ENCODE assay signal across 8 mouse cellular contexts in the genomic region with DNA sequence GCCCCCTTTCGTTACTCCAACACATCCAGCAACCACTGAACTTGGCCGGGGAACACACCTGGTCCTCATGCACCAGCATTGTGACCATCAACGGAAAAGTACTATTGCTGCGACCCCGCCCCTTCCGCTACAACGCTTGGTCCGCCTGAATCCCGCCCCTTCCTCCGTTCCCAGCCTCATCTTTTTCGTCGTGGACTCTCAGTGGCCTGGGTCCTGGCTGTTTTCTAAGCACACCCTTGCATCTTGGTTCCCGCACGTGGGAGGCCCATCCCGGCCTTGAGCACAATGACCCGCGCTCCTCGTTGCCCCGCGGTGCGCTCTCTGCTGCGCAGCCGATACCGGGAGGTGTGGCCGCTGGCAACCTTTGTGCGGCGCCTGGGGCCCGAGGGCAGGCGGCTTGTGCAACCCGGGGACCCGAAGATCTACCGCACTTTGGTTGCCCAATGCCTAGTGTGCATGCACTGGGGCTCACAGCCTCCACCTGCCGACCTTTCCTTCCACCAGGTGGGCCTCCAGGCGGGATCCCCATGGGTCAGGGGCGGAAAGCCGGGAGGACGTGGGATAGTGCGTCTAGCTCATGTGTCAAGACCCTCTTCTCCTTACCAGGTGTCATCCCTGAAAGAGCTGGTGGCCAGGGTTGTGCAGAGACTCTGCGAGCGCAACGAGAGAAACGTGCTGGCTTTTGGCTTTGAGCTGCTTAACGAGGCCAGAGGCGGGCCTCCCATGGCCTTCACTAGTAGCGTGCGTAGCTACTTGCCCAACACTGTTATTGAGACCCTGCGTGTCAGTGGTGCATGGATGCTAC. TPM values are rescaled to one million over a fixed set of nuclear protein-coding genes. Genes with fewer than 3 reads are reported as not detected.
A peak's percentile ranks its signal among the peaks of the same experiment; 100 is the strongest.
DNase-seq lines count a peak whose midpoint lies in the region; ATAC-seq and TF ChIP-seq lines count a peak whose summit lies in the region.

Tert (plus strand) TSS at position 167 of the 805 bp plus-strand sequence.

- TF ChIP-seq POLR2A in CH12.LX (IDR thresholded peaks at IDR 0.05; ENCODE audit: low read depth, low read length), result peak; percentile 82

- peak within 1 kb of the TSS; percentile 68 to 80 (median 71) for H3K4me3 ChIP-seq in CH12.LX (replicated peaks in 1 of 3; ENCODE audit: low read depth in 2 of 3, low read length in 2 of 3, poor library complexity in 1 of 3)
- H3K4me3 ChIP-seq in embryonic facial prominence, embryonic 14.5 days (ENCODE audit: low read depth, low read length), result peak within 1 kb of the TSS; percentile 57
- peak within 1 kb of the TSS; percentile 69 for H3K4me3 ChIP-seq in layer of hippocampus, adult 2 months

- in situ Hi-C loops in CH12.LX (cut with MboI; ENCODE audit: low pct_ligation_motif_present, low pct_unique_long_range_greater_than_20kb, low sequenced_read_pairs), result loop anchor here (10.0 kb wide), 1 partner anchor 112 kb away; no protein-coding TSS in a partner anchor

- H3K79me2 ChIP-seq in CH12.LX (replicated peaks; ENCODE audit: control insufficient read depth, extremely low read depth, insufficient read depth, poor library complexity, severe bottlenecking), result no peaks in the 10 kb centered on the region

- no peaks in the 10 kb centered on the region for H3K27me3 ChIP-seq in CH12.LX (replicated peaks)
- H3K27me3 ChIP-seq in embryonic facial prominence, embryonic 14.5 days (replicated peaks; ENCODE audit: control insufficient read depth, insufficient read depth, low read length), result no peaks in the 10 kb centered on the region

- intact Hi-C loops in heart, postnatal 36 days (cut with DNase I), result loop anchor here (2.0 to 5.0 kb wide), 2 partner anchors 114 to 200 kb away; no protein-coding TSS in a partner anchor

- peak; percentile 53; the same call in 1 of the 2 replicates for TF ChIP-seq RAD21 in CH12.LX (IDR thresholded peaks at IDR 0.05; ENCODE audit: low read depth, low read length)

- TF ChIP-seq CTCF in CH12.LX (conservative IDR thresholded peaks at IDR 0.05 in 1 of 2, IDR thresholded peaks at IDR 0.05 in 1 of 2; ENCODE audit: low read depth in 2 of 2, low read length in 2 of 2), result peak; percentile 19 to 83; a peak in 2 of 4 replicates
- TF ChIP-seq CTCF in layer of hippocampus, adult 2 months (conservative IDR thresholded peaks at IDR 0.05), result peak; percentile 70; the same call in 1 of the 2 replicates

- no peak within 1 kb of the TSS for H3K27ac ChIP-seq in CH12.LX (ENCODE audit: insufficient read depth, low read depth)
- no peak within 1 kb of the TSS for H3K27ac ChIP-seq in embryonic facial prominence, embryonic 14.5 days (replicated peaks; ENCODE audit: low read depth, low read length)
- H3K27ac ChIP-seq in layer of hippocampus, adult 2 months, result peak within 1 kb of the TSS; percentile 36; the same call in 1 of the 2 replicates

- dilution Hi-C loops in CH12.LX (cut with MboI; ENCODE audit: extremely low pct_ligation_motif_present, extremely low pct_unique_long_range_greater_than_20kb, low sequenced_read_pairs), result no loop called here

- H3K9ac ChIP-seq in CH12.LX (ENCODE audit: insufficient read depth, low read depth), result peak within 1 kb of the TSS; percentile 44
- H3K9ac ChIP-seq in embryonic facial prominence, embryonic 14.5 days (ENCODE audit: low read depth, low read length), result peak within 1 kb of the TSS; percentile 74

- peaks cover 0 to 34% of the 10 kb centered on the region in 2 experiments for H3K36me3 ChIP-seq in CH12.LX (replicated peaks in 1 of 2; ENCODE audit: control insufficient read depth in 1 of 2, insufficient read depth in 1 of 2, low read length in 1 of 2)
- peaks cover 26% of the 10 kb centered on the region for H3K36me3 ChIP-seq in embryonic facial prominence, embryonic 14.5 days (ENCODE audit: control insufficient read depth, insufficient read depth, low read length)

- H3K9me3 ChIP-seq in CH12.LX (replicated peaks; ENCODE audit: low read length), result no peaks in the 10 kb centered on the region
- no peaks in the 10 kb centered on the region for H3K9me3 ChIP-seq in embryonic facial prominence, embryonic 14.5 days (ENCODE audit: control insufficient read depth, low read length)

- WGBS in embryonic facial prominence, embryonic 14.5 days, result 5% methylated on average over 42 of the region's 47 CpGs

- peak within 1 kb of the TSS; percentile 72 for H3K4me2 ChIP-seq in CH12.LX (ENCODE audit: insufficient read depth, low read depth, poor library complexity, severe bottlenecking)
- peak within 1 kb of the TSS; percentile 67 for H3K4me2 ChIP-seq in embryonic facial prominence, embryonic 14.5 days (ENCODE audit: low read depth, low read length)

- DNase-seq in CH12.LX (ENCODE audit: extremely low read depth), result peak; percentile 94
- DNase-seq in adrenal gland, postnatal 36 days, result peak; percentile 76 to 86
- DNase-seq in embryonic facial prominence, embryonic 14.5 days (ENCODE audit: low spot score), result peak; percentile 81
- DNase-seq in heart, postnatal 36 days, result peak; percentile 9 to 18
- DNase-seq in layer of hippocampus, adult 2 months (ENCODE audit: low spot score in 2 of 2), result peak; percentile 21 to 39
- peak; percentile 65 for DNase-seq in lung, postnatal 10 days
- DNase-seq in ovary, postnatal 36 days (ENCODE audit: low spot score), result peak; percentile 58
- peak; percentile 58 for DNase-seq in urinary bladder, postnatal 14 days (ENCODE audit: low spot score)

- peaks cover 15 to 42% of the 10 kb centered on the region in 2 experiments for H3K4me1 ChIP-seq in CH12.LX (ENCODE audit: control insufficient read depth in 1 of 2, insufficient read depth in 2 of 2)
- H3K4me1 ChIP-seq in embryonic facial prominence, embryonic 14.5 days (ENCODE audit: control insufficient read depth, insufficient read depth, low read length), result peaks cover 7% of the 10 kb centered on the region

- peak; percentile 90 for ATAC-seq in embryonic facial prominence, embryonic 14.5 days (ENCODE audit: low read depth)

- TF ChIP-seq EP300 in CH12.LX (IDR thresholded peaks at IDR 0.05; ENCODE audit: low read length), result no peak

TF ChIP-seq in CH12.LX, 34 proteins besides CTCF, POLR2A, EP300 and RAD21 (continues in another document):
- peak; percentile 71 for TF ChIP-seq SIN3A (IDR thresholded peaks at IDR 0.05; ENCODE audit: low read length)
- no peak for TF ChIP-seq PAX5 (IDR thresholded peaks at IDR 0.05; ENCODE audit: low read length)
- no peak for TF ChIP-seq CHD1 (IDR thresholded peaks at IDR 0.05; ENCODE audit: low read depth, low read length)
- TF ChIP-seq BHLHE40 (IDR thresholded peaks at IDR 0.05; ENCODE audit: low read depth, low read length), result no peak
- no peak for TF ChIP-seq CHD2 (IDR thresholded peaks at IDR 0.05; ENCODE audit: low read length)
- peak; percentile 71 for TF ChIP-seq ELF1 (IDR thresholded peaks at IDR 0.05; ENCODE audit: low read depth, low read length)
- 0 out of 2 replicates have a peak, but pooled peaks have one; percentile 67 for TF ChIP-seq MAX (IDR thresholded peaks at IDR 0.05; ENCODE audit: low read length)
- no peak for TF ChIP-seq USF1 (IDR thresholded peaks at IDR 0.05; ENCODE audit: low read depth, low read length)
- TF ChIP-seq MAFK (IDR thresholded peaks at IDR 0.05; ENCODE audit: insufficient replicate concordance, low read length), result no peak
- TF ChIP-seq NELFE (IDR thresholded peaks at IDR 0.05; ENCODE audit: low read depth, low read length), result peak; percentile 73
- peak; percentile 71 for TF ChIP-seq MYC (IDR thresholded peaks at IDR 0.05; ENCODE audit: low read depth, low read length)
- no peak for TF ChIP-seq ZKSCAN1 (IDR thresholded peaks at IDR 0.05; ENCODE audit: borderline replicate concordance, low read depth, low read length)
- no peak for TF ChIP-seq KAT2A (IDR thresholded peaks at IDR 0.05; ENCODE audit: insufficient replicate concordance, low read length)
- TF ChIP-seq GABPA (IDR thresholded peaks at IDR 0.05; ENCODE audit: insufficient replicate concordance, low read depth, low read length), result no peak
- no peak for TF ChIP-seq JUND (conservative IDR thresholded peaks at IDR 0.05; ENCODE audit: low read depth, low read length)
- TF ChIP-seq RCOR1 (conservative IDR thresholded peaks at IDR 0.05; ENCODE audit: low read depth, low read length), result no peak
- TF ChIP-seq JUN (IDR thresholded peaks at IDR 0.05; ENCODE audit: insufficient read depth, low read depth, low read length), result no peak
- TF ChIP-seq NRF1 (IDR thresholded peaks at IDR 0.05; ENCODE audit: low read depth, low read length), result no peak
- TF ChIP-seq ZC3H11A (IDR thresholded peaks at IDR 0.05; ENCODE audit: low read depth, low read length), result no peak
- peak; percentile 59; the same call in 1 of the 2 replicates for TF ChIP-seq IRF4 (IDR thresholded peaks at IDR 0.05; ENCODE audit: low read depth, low read length)
- no peak for TF ChIP-seq MAZ (IDR thresholded peaks at IDR 0.05; ENCODE audit: low read depth, low read length)
- 0 out of 2 replicates have a peak, but pooled peaks have one; percentile 42 for TF ChIP-seq SMC3 (IDR thresholded peaks at IDR 0.05; ENCODE audit: low read depth, low read length)
- TF ChIP-seq ZMIZ1 (IDR thresholded peaks at IDR 0.05; ENCODE audit: low read depth, low read length), result no peak
- no peak for TF ChIP-seq E2F4 (IDR thresholded peaks at IDR 0.05; ENCODE audit: insufficient replicate concordance, low read depth, low read length)
- TF ChIP-seq MEF2A (IDR thresholded peaks at IDR 0.05; ENCODE audit: borderline replicate concordance, low read depth, low read length), result peak; percentile 35; the same call in 1 of the 2 replicates
- TF ChIP-seq MXI1 (IDR thresholded peaks at IDR 0.05; ENCODE audit: low read depth, low read length), result peak; percentile 87
- TF ChIP-seq USF2 (conservative IDR thresholded peaks at IDR 0.05; ENCODE audit: low read depth, low read length), result no peak
- TF ChIP-seq ZNF384 (IDR thresholded peaks at IDR 0.05; ENCODE audit: low read depth, low read length), result no peak
- TF ChIP-seq TBP (conservative IDR thresholded peaks at IDR 0.05; ENCODE audit: low read depth, low read length), result peak; percentile 62; the same call in 1 of the 2 replicates
- no peak for TF ChIP-seq UBTF (IDR thresholded peaks at IDR 0.05; ENCODE audit: low read depth, low read length)
- TF ChIP-seq HCFC1 (IDR thresholded peaks at IDR 0.05; ENCODE audit: low read depth, low read length), result peak; percentile 54; the same call in 1 of the 2 replicates
- peak; percentile 75 for TF ChIP-seq TCF12 (IDR thresholded peaks at IDR 0.05; ENCODE audit: low read depth, low read length)

RNA-seq across cellular contexts. Expression of gene Tert, which starts in this region (rescaled TPM):
- total RNA-seq in CH12.LX (2012; rRNA removed) (9.1 and 9.8 TPM in 2 replicates), CH12.LX (2014; rRNA removed) (3.8 and 5.6 TPM in 2 replicates)
- 5.8 and 9.3 TPM in 2 replicates for polyA plus RNA-seq in CH12.LX (2012; ENCODE audit: insufficient read length, low read depth)
- total RNA-seq in adrenal gland, postnatal 36 days (2021), result 1 to 10 TPM; 4.6 to 7.1 TPM
- polyA plus RNA-seq in embryonic facial prominence, embryonic 14.5 days (2014; fragmentation: Nextera tagmentation; extraction: Ambion mirVana), result 2.2 and 2.8 TPM in 2 replicates
- total RNA-seq in heart, postnatal 36 days (2021), result not detected
- total RNA-seq in layer of hippocampus, adult 2 months (2021), result 1 to 10 TPM; 3.6 to 5.0 TPM

Comparison
In these comparisons a context has a peak if more than half of its experiments do, and no peak if none do; other contexts are left out.
1. RNA of gene Tert (total RNA-seq): 3.8 to 9.8 TPM in CH12.LX, 4.6 to 7.1 TPM in adrenal gland, postnatal 36 days and 3.6 to 5.0 TPM in layer of hippocampus, adult 2 months; not detected in heart, postnatal 36 days; every median in the first group is over 4 times any median in the second.
2. Peak in DNase-seq in heart, postnatal 36 days; RNA of the gene not detected or under 1 TPM.
3. DNase-seq: peak in every context shown above with its lines; median percentile 94 in CH12.LX; 81 in adrenal gland, postnatal 36 days; 81 in embryonic facial prominence, embryonic 14.5 days; 65 in lung, postnatal 10 days; 58 in ovary, postnatal 36 days; 58 in urinary bladder, postnatal 14 days; 30 in layer of hippocampus, adult 2 months; 14 in heart, postnatal 36 days.
4. Peak in every context shown above with its lines, with median percentiles within 50 percentile points of each other: H3K4me3 ChIP-seq.